Mouse (Mus musculus): Measurements from ENCODE around the gene Sez6l. TPM values are rescaled to one million over a fixed set of nuclear protein-coding genes. Genes with fewer than 3 reads are reported as not detected.
A peak's percentile ranks its signal among the peaks of the same experiment; 100 is the strongest.

The Sez6l gene
- polyA plus RNA-seq, 1 experiment = 0.17 TPM

DNA sequence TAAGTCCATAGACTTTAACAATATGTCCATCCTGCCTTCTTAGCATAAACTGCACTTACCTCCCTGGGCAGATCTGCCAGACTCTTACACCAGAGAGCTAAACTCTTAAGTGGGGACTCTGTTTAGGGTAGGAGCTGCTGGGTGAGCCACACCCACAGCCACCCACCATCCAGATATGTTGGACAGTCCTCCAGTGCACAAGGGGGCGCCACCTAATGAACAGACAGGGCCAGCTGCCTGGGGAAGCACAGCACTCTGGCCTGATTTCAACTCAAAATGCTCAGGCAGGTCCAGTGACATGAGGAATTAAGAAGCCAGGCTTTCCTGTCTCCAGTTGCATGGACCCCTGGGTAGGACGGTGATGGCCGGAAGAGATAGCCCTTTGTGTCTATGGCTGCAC lies 60.5 kb downstream of the Sez6l start:
- H3K4me3 ChIP-seq (ENCODE audit: insufficient read depth, low read depth, low read length) = no peak overlapping the region
- DNase-seq = no peak
- no peak for TF ChIP-seq POLR2A (IDR thresholded peaks at IDR 0.05; ENCODE audit: low read depth, low read length)
- 0 out of 2 replicates have a peak, but pooled peaks have one; percentile 10 for TF ChIP-seq CTCF (conservative IDR thresholded peaks at IDR 0.05; ENCODE audit: insufficient read depth, insufficient read length, low read depth, low read length)
- H3K36me3 ChIP-seq (ENCODE audit: control insufficient read depth, insufficient read depth, low read length) = no peaks in the 10 kb centered on the region
- WGBS = 93% methylated on average over 3 of the region's 3 CpGs
- no peaks in the 10 kb centered on the region for H3K27me3 ChIP-seq (replicated peaks; ENCODE audit: control insufficient read depth, insufficient read depth, low read length)
- H3K27ac ChIP-seq (ENCODE audit: insufficient read depth, low read depth, low read length) = no peak overlapping the region
- H3K4me1 ChIP-seq (ENCODE audit: control insufficient read depth, insufficient read depth, low read length) = no peaks in the 10 kb centered on the region

DNA sequence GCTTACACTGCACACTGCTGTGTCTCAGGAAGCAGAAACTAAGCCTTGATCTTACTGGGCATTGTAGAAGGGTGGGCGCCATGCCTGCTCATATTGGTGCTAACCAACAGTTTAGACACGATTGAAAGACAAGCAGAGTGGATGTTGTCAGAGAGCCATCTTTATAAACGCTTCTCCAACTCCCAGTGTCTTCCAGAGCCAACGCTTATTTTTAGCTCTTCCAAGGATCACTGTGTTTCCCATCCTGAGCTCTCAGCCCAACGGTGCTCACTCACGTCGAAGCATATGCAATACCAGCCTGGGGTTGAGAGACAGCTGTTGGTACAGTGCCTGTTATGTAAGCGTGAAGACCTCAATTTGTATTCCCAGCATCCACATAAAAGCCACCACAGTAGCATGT lies 66.6 kb downstream of the Sez6l start:
- Histone ChIP-seq H3K4me1 (ENCODE audit: control insufficient read depth, insufficient read depth, low read length) (no peaks in the 10 kb centered on the region), H3K27me3 (replicated peaks; ENCODE audit: control insufficient read depth, insufficient read depth, low read length) (no peaks in the 10 kb centered on the region), H3K27ac (ENCODE audit: insufficient read depth, low read depth, low read length) (no peak overlapping the region), H3K4me3 (ENCODE audit: insufficient read depth, low read depth, low read length) (no peak overlapping the region), H3K36me3 (ENCODE audit: control insufficient read depth, insufficient read depth, low read length) (no peaks in the 10 kb centered on the region)
- DNase-seq = no peak
- no peak for TF ChIP-seq CTCF (conservative IDR thresholded peaks at IDR 0.05; ENCODE audit: insufficient read depth, insufficient read length, low read depth, low read length)
- TF ChIP-seq POLR2A (IDR thresholded peaks at IDR 0.05; ENCODE audit: low read depth, low read length) = no peak
- WGBS = 84% methylated on average over 8 of the region's 8 CpGs

DNA sequence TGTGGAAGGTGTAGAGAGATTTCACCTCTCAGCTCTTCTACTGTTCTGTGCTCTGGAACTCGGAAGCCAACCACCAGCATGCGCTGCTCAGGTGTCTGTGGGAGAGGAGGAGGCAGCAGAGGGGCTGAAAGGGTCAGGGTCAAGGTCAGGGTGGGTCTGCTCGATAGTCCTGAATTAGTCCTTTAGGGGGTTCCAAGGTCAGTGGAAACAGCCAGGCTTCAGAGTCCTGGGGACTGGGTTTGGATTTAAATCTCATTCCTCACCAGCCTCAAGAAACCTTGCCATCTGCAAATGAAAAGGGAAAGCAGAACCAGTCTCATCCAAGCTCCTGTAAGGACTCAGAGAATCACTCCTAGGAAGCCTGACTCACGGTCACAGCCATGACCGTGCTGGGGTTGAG lies 67.1 kb downstream of the Sez6l start:
- Histone ChIP-seq H3K36me3 (ENCODE audit: control insufficient read depth, insufficient read depth, low read length) (no peaks in the 10 kb centered on the region), H3K4me1 (ENCODE audit: control insufficient read depth, insufficient read depth, low read length) (no peaks in the 10 kb centered on the region), H3K27ac (ENCODE audit: insufficient read depth, low read depth, low read length) (no peak overlapping the region), H3K27me3 (replicated peaks; ENCODE audit: control insufficient read depth, insufficient read depth, low read length) (no peaks in the 10 kb centered on the region), H3K4me3 (ENCODE audit: insufficient read depth, low read depth, low read length) (no peak overlapping the region)
- no peak for TF ChIP-seq POLR2A (IDR thresholded peaks at IDR 0.05; ENCODE audit: low read depth, low read length)
- no peak for TF ChIP-seq CTCF (conservative IDR thresholded peaks at IDR 0.05; ENCODE audit: insufficient read depth, insufficient read length, low read depth, low read length)
- WGBS = 65% methylated on average over 5 of the region's 5 CpGs
- DNase-seq = no peak

DNA sequence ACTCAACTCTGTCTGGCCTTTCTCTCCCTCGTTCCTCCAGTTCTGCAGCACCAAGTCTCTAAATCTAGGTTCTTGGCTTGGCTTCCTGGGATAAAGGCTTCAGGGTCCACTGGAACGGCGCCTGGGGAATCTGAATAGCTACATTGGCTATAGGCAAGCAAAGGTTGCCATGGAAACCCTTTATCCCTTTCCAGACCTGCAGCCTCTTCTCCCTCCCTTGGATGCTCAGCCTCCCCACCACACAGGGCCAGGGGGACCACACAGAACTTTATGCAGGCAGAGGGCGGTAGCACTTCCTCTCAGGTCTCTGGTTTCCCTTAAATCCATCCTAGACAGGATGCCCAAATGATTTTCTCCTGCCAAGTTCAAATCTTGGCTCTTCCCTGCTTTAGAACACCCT lies 71.4 kb downstream of the Sez6l start:
- TF ChIP-seq CTCF (conservative IDR thresholded peaks at IDR 0.05; ENCODE audit: insufficient read depth, insufficient read length, low read depth, low read length) = no peak
- no peak for TF ChIP-seq POLR2A (IDR thresholded peaks at IDR 0.05; ENCODE audit: low read depth, low read length)
- no peaks in the 10 kb centered on the region for H3K36me3 ChIP-seq (ENCODE audit: control insufficient read depth, insufficient read depth, low read length)
- no peak overlapping the region for H3K27ac ChIP-seq (ENCODE audit: insufficient read depth, low read depth, low read length)
- H3K4me1 ChIP-seq (ENCODE audit: control insufficient read depth, insufficient read depth, low read length) = no peaks in the 10 kb centered on the region
- WGBS = 81% methylated on average over 4 of the region's 4 CpGs
- no peaks in the 10 kb centered on the region for H3K27me3 ChIP-seq (replicated peaks; ENCODE audit: control insufficient read depth, insufficient read depth, low read length)
- H3K4me3 ChIP-seq (ENCODE audit: insufficient read depth, low read depth, low read length) = no peak overlapping the region
- DNase-seq = no peak

DNA sequence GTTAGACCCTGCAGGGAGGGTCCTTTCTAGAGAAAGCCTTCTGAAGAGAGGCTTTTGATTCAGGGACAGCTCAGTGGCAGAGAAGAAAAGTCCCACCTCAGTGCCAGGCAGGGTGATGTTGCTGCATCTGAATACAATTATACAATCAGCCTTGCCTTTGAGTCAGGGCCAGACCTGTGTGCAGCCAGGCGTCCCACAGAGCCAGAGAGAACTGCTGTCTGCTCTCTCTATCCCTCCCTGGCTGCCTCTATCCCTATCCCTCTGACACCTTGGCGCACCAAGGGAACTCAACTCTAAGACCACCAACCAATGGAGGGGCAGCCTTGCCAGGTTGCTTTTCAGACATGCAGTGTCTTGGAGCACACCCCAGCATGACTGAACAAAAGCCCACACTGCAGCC lies 75.6 kb downstream of the Sez6l start:
- no peak overlapping the region for H3K27ac ChIP-seq (ENCODE audit: insufficient read depth, low read depth, low read length)
- TF ChIP-seq POLR2A (IDR thresholded peaks at IDR 0.05; ENCODE audit: low read depth, low read length) (no peak), CTCF (conservative IDR thresholded peaks at IDR 0.05; ENCODE audit: insufficient read depth, insufficient read length, low read depth, low read length) (no peak)
- WGBS = 36% methylated on average over 2 of the region's 2 CpGs
- DNase-seq = peak; percentile 26
- no peaks in the 10 kb centered on the region for H3K4me1 ChIP-seq (ENCODE audit: control insufficient read depth, insufficient read depth, low read length)
- H3K4me3 ChIP-seq (ENCODE audit: insufficient read depth, low read depth, low read length) = no peak overlapping the region
- no peaks in the 10 kb centered on the region for H3K27me3 ChIP-seq (replicated peaks; ENCODE audit: control insufficient read depth, insufficient read depth, low read length)
- no peaks in the 10 kb centered on the region for H3K36me3 ChIP-seq (ENCODE audit: control insufficient read depth, insufficient read depth, low read length)

DNA sequence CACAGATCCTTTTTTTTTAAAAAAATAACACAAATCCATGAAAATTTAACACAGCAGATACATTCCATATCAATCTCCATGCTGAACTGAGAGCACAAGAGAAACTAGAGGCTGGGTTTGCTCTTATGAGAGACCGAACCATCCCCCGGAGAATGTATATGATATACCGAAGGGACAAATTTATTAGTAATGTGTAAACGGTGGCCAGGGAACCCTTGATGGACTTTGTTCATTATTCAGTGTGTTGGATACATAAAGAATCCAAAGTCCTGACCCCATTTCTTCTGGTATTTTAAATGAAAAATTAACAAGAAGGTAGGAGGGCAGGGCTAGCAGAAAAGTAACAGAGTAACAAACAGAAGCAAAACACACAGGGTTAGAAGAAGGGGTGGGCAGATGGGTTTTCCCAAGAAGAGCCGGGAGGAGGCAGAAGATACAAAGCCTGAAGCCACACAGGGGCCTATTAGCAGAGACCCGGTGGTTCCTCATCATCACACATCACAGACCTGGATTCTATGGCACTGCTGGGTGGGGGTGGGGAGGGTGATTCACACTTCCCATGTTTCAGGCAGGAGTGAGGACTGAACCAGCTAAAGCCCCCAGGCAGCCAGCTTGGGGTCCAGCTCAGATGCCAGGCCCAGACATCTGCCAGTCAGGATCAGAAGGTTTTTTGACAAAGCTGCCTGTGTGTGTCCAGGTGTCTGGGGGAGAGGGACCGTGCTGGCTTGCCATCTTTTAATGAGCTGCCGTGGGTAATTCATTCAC lies 76.9 kb downstream of the Sez6l start:
- no peak overlapping the region for H3K4me3 ChIP-seq (ENCODE audit: insufficient read depth, low read depth, low read length)
- H3K36me3 ChIP-seq (ENCODE audit: control insufficient read depth, insufficient read depth, low read length) = no peaks in the 10 kb centered on the region
- TF ChIP-seq CTCF (conservative IDR thresholded peaks at IDR 0.05; ENCODE audit: insufficient read depth, insufficient read length, low read depth, low read length) (no peak), POLR2A (IDR thresholded peaks at IDR 0.05; ENCODE audit: low read depth, low read length) (no peak)
- no peak overlapping the region for H3K27ac ChIP-seq (ENCODE audit: insufficient read depth, low read depth, low read length)
- no peak for DNase-seq
- WGBS = 48% methylated on average over 8 of the region's 8 CpGs
- no peaks in the 10 kb centered on the region for H3K4me1 ChIP-seq (ENCODE audit: control insufficient read depth, insufficient read depth, low read length)
- no peaks in the 10 kb centered on the region for H3K27me3 ChIP-seq (replicated peaks; ENCODE audit: control insufficient read depth, insufficient read depth, low read length)

DNA sequence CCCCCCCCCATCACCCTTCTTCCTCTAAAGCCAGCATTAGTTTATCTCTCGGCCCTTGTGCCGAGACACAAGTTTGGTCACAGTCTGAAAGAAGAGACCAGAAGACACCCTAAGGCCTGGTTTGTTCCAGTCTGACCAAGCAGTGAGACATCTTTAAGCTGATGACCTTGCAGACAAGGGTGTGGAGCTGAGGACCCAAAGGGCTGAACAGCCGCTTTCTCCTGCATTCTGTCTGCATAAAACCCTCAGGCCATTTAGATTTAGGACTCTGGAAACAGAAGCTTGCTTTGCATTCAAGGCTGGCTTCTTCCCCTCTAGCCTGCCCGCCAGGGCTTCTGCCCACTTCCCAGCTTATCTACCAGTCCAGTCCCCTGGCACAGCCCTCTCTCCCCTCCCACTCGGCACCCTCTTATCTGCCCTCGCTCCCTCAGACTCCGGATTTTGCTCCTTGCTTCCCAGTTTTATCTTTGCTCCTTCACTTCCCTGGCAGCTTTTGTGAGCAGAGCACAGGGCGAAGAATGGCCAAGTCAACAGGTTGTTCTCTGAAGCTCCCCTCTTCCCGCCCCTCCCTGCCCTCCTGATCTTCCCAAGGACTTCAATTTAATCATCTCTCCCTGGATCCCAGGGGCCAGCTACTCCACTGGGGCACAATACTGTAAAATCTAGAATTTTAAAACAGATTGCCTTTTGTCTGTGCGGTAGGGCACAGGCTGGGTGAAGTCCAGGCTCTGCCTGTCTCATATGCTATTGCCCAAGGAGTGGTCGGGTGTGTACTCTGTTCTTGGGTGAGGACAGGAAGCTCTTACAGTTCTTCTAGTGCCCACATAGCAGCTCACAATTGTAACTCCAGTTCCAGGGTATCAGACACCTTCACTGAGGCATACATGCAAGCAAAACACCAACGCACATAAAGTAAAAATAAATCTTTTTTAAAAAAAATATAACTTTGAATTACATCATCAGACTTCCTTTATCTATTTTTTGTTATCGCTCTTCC lies 77.8 kb downstream of the Sez6l start:
- Histone ChIP-seq H3K36me3 (ENCODE audit: control insufficient read depth, insufficient read depth, low read length) (no peaks in the 10 kb centered on the region), H3K27ac (ENCODE audit: insufficient read depth, low read depth, low read length) (no peak overlapping the region), H3K4me1 (ENCODE audit: control insufficient read depth, insufficient read depth, low read length) (no peaks in the 10 kb centered on the region), H3K4me3 (ENCODE audit: insufficient read depth, low read depth, low read length) (no peak overlapping the region), H3K27me3 (replicated peaks; ENCODE audit: control insufficient read depth, insufficient read depth, low read length) (no peaks in the 10 kb centered on the region)
- WGBS = 61% methylated on average over 13 of the region's 13 CpGs
- TF ChIP-seq POLR2A (IDR thresholded peaks at IDR 0.05; ENCODE audit: low read depth, low read length) = no peak
- TF ChIP-seq CTCF (conservative IDR thresholded peaks at IDR 0.05; ENCODE audit: insufficient read depth, insufficient read length, low read depth, low read length) = no peak
- DNase-seq = no peak

All from kidney, adult 2 months (tissue).